Mouse (Mus musculus): ENCODE measurements around the gene Pbld1. TPM values are rescaled to one million over a fixed set of nuclear protein-coding genes. Genes with fewer than 3 reads are reported as not detected.

Gene Pbld1
- polyA plus RNA-seq, 1 experiment from 2014 or later, result 1.9 TPM

Other genes with a start within 250 kb of the Pbld1 start
- gene Tet1, start 151.2 kb upstream of the Pbld1 start, polyA plus RNA-seq (2016; fragmentation: Nextera tagmentation; extraction: Ambion mirVana), result 26.5 and 30.6 TPM in 2 replicates
- gene Slc25a16, start 139.5 kb upstream of the Pbld1 start, polyA plus RNA-seq (2016; fragmentation: Nextera tagmentation; extraction: Ambion mirVana), result 8.8 and 11.3 TPM in 2 replicates
- gene Dna2, start 113.1 kb upstream of the Pbld1 start, polyA plus RNA-seq (2016; fragmentation: Nextera tagmentation; extraction: Ambion mirVana), result 38.9 and 40.7 TPM in 2 replicates
- 20.5 and 23.9 TPM in 2 replicates for gene Rufy2, start 79.9 kb upstream of the Pbld1 start, polyA plus RNA-seq (2016; fragmentation: Nextera tagmentation; extraction: Ambion mirVana)
- 162 and 170 TPM in 2 replicates for gene Hnrnph3, start 35.9 kb upstream of the Pbld1 start, polyA plus RNA-seq (2016; fragmentation: Nextera tagmentation; extraction: Ambion mirVana)
- 0.94 and 1.1 TPM in 2 replicates for gene Pbld2, start 35.8 kb upstream of the Pbld1 start, polyA plus RNA-seq (2016; fragmentation: Nextera tagmentation; extraction: Ambion mirVana)
- 0.14 TPM in 2 replicates for gene Atoh7, start 39.5 kb downstream of the Pbld1 start, polyA plus RNA-seq (2016; fragmentation: Nextera tagmentation; extraction: Ambion mirVana)
- gene Mypn, start 143.8 kb downstream of the Pbld1 start, polyA plus RNA-seq (2016; fragmentation: Nextera tagmentation; extraction: Ambion mirVana), result 0.19 and 0.25 TPM in 2 replicates
- 44.3 and 48.6 TPM in 2 replicates for gene Herc4, start 183.6 kb downstream of the Pbld1 start, polyA plus RNA-seq (2016; fragmentation: Nextera tagmentation; extraction: Ambion mirVana)